Mouse (Mus musculus) retina, postnatal 7 days (tissue): ENCODE data around the gene Olfr1555-ps1.
"Not testable (repeated sequence)": the region's sequence is repeated elsewhere in the genome, so short reads cannot be mapped to it uniquely, and the experiment has no call there.

ENCODE experiments used
- DNase-seq: peaks from one replicate; pipeline ENCODE4 v3.0.0-alpha.2; 2012; ENCODE audit warnings: low read depth, low spot score

Gene Olfr1555-ps1

GRCm38 (mm10) chr19:12170062-12170599 is at the start of gene Olfr1555-ps1:
Gene Olfr1555-ps1 (minus strand): TSS chr19:12170112.
- not testable (repeated sequence) for DNase-seq

GRCm38 (mm10) chr19:12200334-12200733 is 30.4 kb upstream of the Olfr1555-ps1 start, which contains the start of gene Olfr1431:
Gene Olfr1431 (plus strand): TSS chr19:12200634.
- DNase-seq: no peak

DNA sequence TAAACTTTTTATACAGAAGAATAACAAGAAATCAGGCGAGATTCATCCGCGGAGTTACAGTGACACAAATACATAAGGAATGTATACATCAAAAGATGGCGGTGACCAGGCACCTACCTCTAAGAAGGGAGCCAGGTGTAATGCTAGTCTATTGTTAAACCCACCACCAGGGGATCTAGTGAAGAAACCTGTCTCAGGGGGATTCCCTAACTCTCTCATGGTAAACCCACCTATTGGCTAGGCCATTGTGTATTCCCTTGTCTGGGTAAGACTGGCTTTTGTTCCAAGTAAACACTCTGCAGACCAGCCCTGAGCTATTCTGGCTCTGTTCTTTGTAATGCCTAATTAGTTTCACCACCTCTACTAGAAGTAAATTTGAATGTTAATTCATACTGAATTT is 29.2 kb upstream of the Olfr1555-ps1 start:
- not testable (repeated sequence) for DNase-seq

- DNase-seq: not testable (repeated sequence)
These were observed 5.5 kb upstream of the Olfr1555-ps1 start for GRCm38 (mm10) chr19:12175431-12175830.

GRCm38 (mm10) chr19:12145452-12145851 is 24.5 kb downstream of the Olfr1555-ps1 start:
- no peak for DNase-seq

DNA sequence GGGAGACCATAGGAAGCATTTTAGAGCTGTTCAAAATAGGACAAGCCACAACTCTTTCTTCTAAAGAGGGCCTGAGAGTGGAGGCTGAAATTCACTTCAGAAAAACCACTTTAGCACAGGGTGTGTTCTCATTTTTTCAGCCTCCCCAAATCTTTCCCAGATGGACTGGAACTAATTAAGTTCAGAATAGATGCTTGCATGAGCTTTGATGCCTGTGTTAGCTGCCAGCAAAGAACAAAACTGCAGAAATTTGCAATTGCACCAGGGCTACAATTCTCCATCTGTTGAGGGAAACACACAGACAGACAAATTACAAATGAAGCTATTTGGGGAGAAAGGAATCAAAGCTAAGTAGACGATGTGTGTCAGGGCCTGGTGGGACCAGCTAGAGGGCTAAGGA is 26.6 kb downstream of the Olfr1555-ps1 start:
- DNase-seq: no peak

DNA sequence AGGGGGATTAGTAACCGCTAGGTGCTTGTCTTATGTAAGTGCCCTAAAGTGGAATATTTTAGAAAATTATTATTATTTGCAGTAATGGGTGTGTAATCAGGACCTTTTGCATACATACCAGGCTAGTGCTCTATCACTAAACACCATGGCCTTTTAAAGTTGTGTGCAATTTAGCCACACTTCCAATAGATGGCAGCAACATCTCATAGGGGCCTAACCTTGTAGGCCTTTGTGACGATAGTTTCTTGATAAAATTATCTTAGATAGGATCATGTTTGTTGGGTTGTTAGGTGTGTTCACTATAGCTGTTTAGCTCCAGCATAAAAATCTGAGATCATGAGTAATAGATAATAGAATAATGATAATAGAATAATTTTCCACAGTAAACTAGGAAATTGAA is 35.6 kb downstream of the Olfr1555-ps1 start:
- DNase-seq: no peak

- no peak for DNase-seq
These were observed 46.8 kb downstream of the Olfr1555-ps1 start, which contains the start of gene Olfr76 for GRCm38 (mm10) chr19:12123103-12123502. Gene Olfr76 (minus strand): TSS chr19:12123203.

DNA sequence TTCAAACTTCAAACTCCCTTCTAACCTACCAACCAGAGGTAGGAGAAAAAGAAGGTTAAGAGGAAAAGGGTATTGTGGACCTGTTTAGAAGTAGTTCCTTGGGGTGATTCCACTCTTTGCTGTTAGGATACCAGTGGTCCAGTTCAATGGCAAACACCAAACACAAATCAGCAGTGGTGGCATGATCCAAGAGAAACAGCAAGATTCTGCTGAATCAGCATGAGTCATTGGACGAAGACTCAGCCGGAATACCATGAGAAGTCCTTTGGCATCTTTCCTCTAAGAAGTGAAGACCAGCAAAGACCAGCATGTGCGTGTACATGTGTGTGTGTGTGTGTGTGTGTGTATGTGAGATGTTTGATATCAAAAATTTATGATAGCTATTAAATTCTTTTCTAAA is 53.4 kb downstream of the Olfr1555-ps1 start:
- DNase-seq: no peak

- no peak for DNase-seq
These were observed 54.1 kb downstream of the Olfr1555-ps1 start, which contains the start of gene Olfr1428 for GRCm38 (mm10) chr19:12115797-12116196. Gene Olfr1428 (minus strand): TSS chr19:12115897.
